Mouse (Mus musculus): ENCODE data around the gene Prss53. TPM values are rescaled to one million over a fixed set of nuclear protein-coding genes. Genes with fewer than 3 reads are reported as not detected.
A peak's percentile ranks its signal among the peaks of the same experiment; 100 is the strongest.

The Prss53 gene
- total and polyA plus RNA-seq, 3 experiments: 0.15 to 0.77 TPM; not detected in 1

DNA sequence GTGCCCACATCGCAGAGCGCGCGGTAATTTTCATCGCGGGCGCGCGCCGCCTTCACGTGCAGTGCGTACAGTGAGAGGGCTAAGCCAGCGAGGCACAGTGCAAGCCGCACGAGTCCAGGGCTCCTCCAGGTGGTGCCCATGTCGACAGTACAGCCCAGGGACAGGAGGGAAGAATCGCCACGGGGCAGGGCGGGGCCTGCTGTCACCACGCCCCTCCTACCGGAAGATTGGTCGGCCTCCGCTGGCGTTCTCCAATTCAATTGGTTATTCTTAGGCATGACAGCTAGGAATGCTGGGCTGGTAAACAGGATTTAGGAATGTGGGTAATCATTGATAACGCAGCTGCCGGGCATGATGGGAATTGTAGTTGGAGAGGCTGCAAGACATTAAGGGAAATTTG is 4.7 kb upstream of the Prss53 start, which contains the start of the genes Gm21974 and Vkorc1 (continued):
- TF ChIP-seq EP300 (IDR thresholded peaks at IDR 0.05; ENCODE audit: low read depth in 1 of 2, low read length in 2 of 2) (no peak; a peak in 1 of 4 replicates), GABPA (IDR thresholded peaks at IDR 0.05; ENCODE audit: low read depth, low read length) (no peak)

DNA sequence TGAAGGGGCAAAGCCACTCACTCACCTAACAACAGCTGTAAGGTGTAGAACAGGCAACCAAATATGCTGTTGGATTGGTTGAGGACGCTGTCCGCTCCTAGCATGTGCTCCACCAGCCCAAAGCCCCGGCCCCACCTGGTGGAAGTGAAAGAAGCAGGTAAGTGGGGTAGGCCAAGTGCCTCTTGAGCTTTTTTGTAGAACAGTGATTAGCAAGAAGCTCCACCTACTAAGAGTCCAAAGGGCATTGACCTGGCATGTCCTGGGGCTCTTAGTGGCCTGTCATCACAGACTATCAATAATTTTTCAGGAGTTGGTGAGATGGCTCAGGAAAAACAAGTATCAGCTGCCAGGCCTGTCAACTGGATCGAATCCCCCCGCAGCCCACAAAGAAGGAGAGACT is 3.7 kb upstream of the Prss53 start:
- peak overlapping the region; percentile 76; the same call in 1 of the 2 replicates for H3K9ac ChIP-seq (ENCODE audit: control insufficient read depth, low read depth, low read length, poor library complexity, severe bottlenecking)
- H3K9me3 ChIP-seq (replicated peaks; ENCODE audit: insufficient read depth, low read length): no peaks in the 10 kb centered on the region
- no peak for DNase-seq (ENCODE audit: low read depth, low spot score)
- TF ChIP-seq ZKSCAN1 (IDR thresholded peaks at IDR 0.05; ENCODE audit: low read depth, low read length): no peak
- TF ChIP-seq MXI1 (IDR thresholded peaks at IDR 0.05; ENCODE audit: low read depth, low read length): no peak
- no peak for TF ChIP-seq EP300 (IDR thresholded peaks at IDR 0.05; ENCODE audit: low read depth in 1 of 2, low read length in 2 of 2)
- no peak for TF ChIP-seq KAT2A (conservative IDR thresholded peaks at IDR 0.05; ENCODE audit: low read depth, low read length)
- TF ChIP-seq ETS1 (IDR thresholded peaks at IDR 0.05; ENCODE audit: low read depth, low read length): no peak
- no peak overlapping the region for H3K27ac ChIP-seq (ENCODE audit: control insufficient read depth, low read depth, low read length)
- H3K4me3 ChIP-seq (ENCODE audit: control insufficient read depth in 1 of 2, insufficient read depth in 1 of 2, low read depth in 2 of 2, low read length in 2 of 2): peak overlapping the region in 1 of 2 experiments; percentile 75; a peak in 1 of 4 replicates
- H3K79me2 ChIP-seq (ENCODE audit: control insufficient read depth, insufficient read depth, low read length, poor library complexity): no peaks in the 10 kb centered on the region
- peaks cover 18 to 31% of the 10 kb centered on the region in 2 experiments for H3K4me1 ChIP-seq (ENCODE audit: control insufficient read depth in 1 of 2, insufficient read depth in 2 of 2, low read length in 2 of 2)
- H3K27me3 ChIP-seq (ENCODE audit: control insufficient read depth in 1 of 2, insufficient read depth in 2 of 2, low read length in 2 of 2): no peaks in the 10 kb centered on the region
- peaks cover 0 to 15% of the 10 kb centered on the region in 2 experiments; a peak in 2 of 4 replicates for H3K36me3 ChIP-seq (ENCODE audit: control insufficient read depth in 1 of 2, insufficient read depth in 2 of 2, low read length in 2 of 2)

GRCm38 (mm10) chr7:127888821-127889220 is 1.9 kb downstream of the Prss53 start:
- Histone ChIP-seq H3K9ac (ENCODE audit: control insufficient read depth, low read depth, low read length, poor library complexity, severe bottlenecking) (no peak overlapping the region), H3K9me3 (replicated peaks; ENCODE audit: insufficient read depth, low read length) (no peaks in the 10 kb centered on the region), H3K36me3 (ENCODE audit: control insufficient read depth in 1 of 2, insufficient read depth in 2 of 2, low read length in 2 of 2) (peaks cover 8 to 26% of the 10 kb centered on the region in 2 experiments; a peak in 3 of 4 replicates), H3K4me3 (ENCODE audit: control insufficient read depth in 1 of 2, insufficient read depth in 1 of 2, low read depth in 2 of 2, low read length in 2 of 2) (no peak overlapping the region), H3K27me3 (ENCODE audit: control insufficient read depth in 1 of 2, insufficient read depth in 2 of 2, low read length in 2 of 2) (no peaks in the 10 kb centered on the region), H3K27ac (ENCODE audit: control insufficient read depth, low read depth, low read length) (no peak overlapping the region), H3K79me2 (ENCODE audit: control insufficient read depth, insufficient read depth, low read length, poor library complexity) (peaks cover 10% of the 10 kb centered on the region), H3K4me1 (ENCODE audit: control insufficient read depth in 1 of 2, insufficient read depth in 2 of 2, low read length in 2 of 2) (peaks cover 10 to 21% of the 10 kb centered on the region in 2 experiments)
- TF ChIP-seq UBTF (IDR thresholded peaks at IDR 0.05; ENCODE audit: borderline replicate concordance, insufficient read depth, low read depth, low read length): no peak
- TF ChIP-seq MAZ (IDR thresholded peaks at IDR 0.05; ENCODE audit: low read depth, low read length): no peak
- no peak for TF ChIP-seq POLR2A (IDR thresholded peaks at IDR 0.05; ENCODE audit: control insufficient read depth in 1 of 2, insufficient read depth in 1 of 2, low read depth in 1 of 2, low read length in 2 of 2, poor library complexity in 1 of 2)
- TF ChIP-seq RAD21 (IDR thresholded peaks at IDR 0.05; ENCODE audit: low read depth, low read length): no peak
- no peak for TF ChIP-seq JUND (IDR thresholded peaks at IDR 0.05; ENCODE audit: low read depth, low read length)
- TF ChIP-seq MYB (IDR thresholded peaks at IDR 0.05; ENCODE audit: low read depth, low read length): no peak
- TF ChIP-seq GABPA (IDR thresholded peaks at IDR 0.05; ENCODE audit: low read depth, low read length): no peak
- no peak for TF ChIP-seq NELFE (IDR thresholded peaks at IDR 0.05; ENCODE audit: low read depth, low read length)
- DNase-seq (ENCODE audit: low read depth, low spot score): peak; percentile 44

Data from MEL (cell line).